Mouse (Mus musculus) intestine, embryonic 15.5 days (tissue): ENCODE measurements around the gene BC005624. TPM values are rescaled to one million over a fixed set of nuclear protein-coding genes. Genes with fewer than 3 reads are reported as not detected.
A peak's percentile ranks its signal among the peaks of the same experiment; 100 is the strongest.
"Not testable (repeated sequence)": the region's sequence is repeated elsewhere in the genome, so short reads cannot be mapped to it uniquely, and the experiment has no call there.

ENCODE experiments used
- ATAC-seq: fragments of 200-750 bp; cut with Nextera tagmentation; 2 replicates; pipeline ENCODE4 v1.8.0; 2017; ENCODE audit warnings: moderate TSS enrichment, moderate library complexity
- H3K27ac ChIP-seq: fragments of 300-500 bp; sonication (generic); 2 replicates; pipeline ENCODE4 v1.5.1; 2015; ENCODE audit warnings: mild to moderate bottlenecking, inconsistent platforms
- H3K27me3 ChIP-seq: fragments of 300-500 bp; sonication (generic); replicated peaks from 2 replicates; pipeline ENCODE4 v1.6.1; 2015; ENCODE audit warnings: inconsistent platforms
- H3K36me3 ChIP-seq: fragments of 300-500 bp; sonication (generic); 2 replicates; pipeline ENCODE4 v1.6.1; 2015; ENCODE audit warnings: inconsistent platforms
- H3K4me1 ChIP-seq: fragments of 300-500 bp; sonication (generic); replicated peaks from 2 replicates; pipeline ENCODE4 v1.6.1; 2015; ENCODE audit warnings: inconsistent platforms
- H3K4me2 ChIP-seq: fragments of 300-500 bp; sonication (generic); replicated peaks from 2 replicates; pipeline ENCODE4 v1.6.1; 2015; ENCODE audit warnings: mild to moderate bottlenecking, inconsistent platforms
- H3K4me3 ChIP-seq: fragments of 300-500 bp; sonication (generic); replicated peaks from 2 replicates; pipeline ENCODE4 v1.5.1; 2015; ENCODE audit warnings: inconsistent platforms
- H3K9ac ChIP-seq: fragments of 300-500 bp; sonication (generic); 2 replicates; pipeline ENCODE4 v1.6.1; 2015; ENCODE audit warnings: inconsistent platforms
- H3K9me3 ChIP-seq: fragments of 300-500 bp; sonication (generic); 2 replicates; pipeline ENCODE4 v1.6.1; 2016; ENCODE audit warnings: inconsistent platforms
- WGBS: fragments of 180-500 bp; shearing (Covaris S2); methylation state at CpG from one replicate; pipeline ENCODE4 v1.1.7; 2015; 5-methylcytosine and 5-hydroxymethylcytosine counted together
- polyA plus RNA-seq: library from polyadenylated mRNA; unstranded; fragments of >200 nt; fragmentation: Nextera tagmentation; extraction: Ambion mirVana; gene quantifications from 2 replicates; pipeline ENCODE4 v1.2.1, GENCODE M21; 2015

BC005624 gene
- polyA plus RNA-seq, 1 experiment from 2014 or later: 48.3 TPM

- 71% methylated on average over 8 of the region's 8 CpGs for WGBS
Observed at GRCm38 (mm10) chr2:30937731-30938130, 44.3 kb downstream of the BC005624 start.

GRCm38 (mm10) chr2:30936808-30937207 is 45.2 kb downstream of the BC005624 start:
- Histone ChIP-seq H3K4me3 (no peak overlapping the region), H3K9ac (no peak overlapping the region), H3K36me3 (no peaks in the 10 kb centered on the region), H3K4me2 (no peak overlapping the region), H3K27ac (no peak overlapping the region), H3K27me3 (no peaks in the 10 kb centered on the region), H3K9me3 (no peaks in the 10 kb centered on the region), H3K4me1 (no peaks in the 10 kb centered on the region)
- no peak for ATAC-seq
- 71% methylated on average over 3 of the region's 3 CpGs for WGBS

More at GRCm38 (mm10) chr2:30937731-30938130, 44.3 kb downstream of the BC005624 start:
- Histone ChIP-seq H3K4me2 (no peak overlapping the region), H3K36me3 (no peaks in the 10 kb centered on the region), H3K27ac (no peak overlapping the region), H3K27me3 (no peaks in the 10 kb centered on the region), H3K4me3 (no peak overlapping the region), H3K9ac (no peak overlapping the region), H3K9me3 (no peaks in the 10 kb centered on the region), H3K4me1 (no peaks in the 10 kb centered on the region)
- ATAC-seq: no peak

DNA sequence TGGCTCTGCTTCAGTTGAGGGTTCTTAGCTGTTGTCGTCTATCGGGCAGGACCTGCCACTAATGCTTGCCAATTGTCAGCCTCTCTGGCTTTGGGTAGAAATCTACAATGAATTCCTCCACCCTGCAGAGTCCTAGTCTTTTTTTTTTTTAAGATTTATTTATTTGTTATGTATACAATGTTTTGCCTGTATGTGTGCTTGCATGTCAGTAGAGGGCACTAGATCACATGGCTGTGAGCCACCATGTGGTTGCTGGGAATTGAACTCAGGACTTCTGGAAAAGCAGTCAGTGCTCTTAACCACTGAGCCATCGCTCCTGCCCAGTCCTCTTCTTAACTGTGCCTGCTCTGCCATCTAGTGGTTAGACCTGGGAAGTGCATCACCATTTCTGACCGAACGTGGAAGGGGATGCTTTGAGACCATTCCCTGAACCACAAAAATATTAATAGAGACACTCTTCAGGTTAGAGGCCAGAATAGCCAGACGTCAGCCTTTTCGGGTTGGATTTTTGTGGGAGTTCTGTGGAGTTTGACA is 48.0 kb downstream of the BC005624 start:
- 21% methylated on average over 7 of the region's 7 CpGs for WGBS
- 0 out of 2 replicates have a peak, but pooled peaks have one; percentile 9 for ATAC-seq

DNA sequence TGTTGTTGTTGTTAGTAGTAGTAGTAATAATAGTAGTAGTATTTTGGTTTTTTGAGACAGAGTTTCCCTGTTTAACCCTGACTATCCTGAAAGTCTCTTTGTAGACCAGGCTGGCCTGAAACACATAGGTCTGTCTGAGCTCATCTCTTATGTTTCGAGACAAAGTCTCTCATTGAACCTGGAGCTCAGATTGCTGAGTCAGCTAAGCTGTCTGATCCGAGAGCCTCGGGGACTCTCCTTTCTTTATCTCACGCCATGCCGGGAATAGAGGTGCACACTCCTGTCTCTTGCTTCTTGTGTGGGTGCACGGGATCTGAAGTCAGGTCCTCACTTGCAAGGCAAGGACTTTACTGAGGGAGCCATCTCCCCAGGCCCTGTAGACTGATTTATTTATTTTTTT is 49.0 kb downstream of the BC005624 start:
- 74% methylated on average over 6 of the region's 6 CpGs for WGBS
- no peaks in the 10 kb centered on the region for H3K36me3 ChIP-seq
- H3K9ac ChIP-seq: no peak overlapping the region
- no peak for ATAC-seq
- no peak overlapping the region for H3K4me3 ChIP-seq
- no peak overlapping the region for H3K4me2 ChIP-seq
- H3K4me1 ChIP-seq: peaks cover 12% of the 10 kb centered on the region
- no peaks in the 10 kb centered on the region for H3K27me3 ChIP-seq
- H3K27ac ChIP-seq: no peak overlapping the region
- no peaks in the 10 kb centered on the region for H3K9me3 ChIP-seq

More for the DNA sequence above, 48.0 kb downstream of the BC005624 start:
- H3K27me3 ChIP-seq: no peaks in the 10 kb centered on the region
- no peaks in the 10 kb centered on the region for H3K36me3 ChIP-seq
- H3K4me2 ChIP-seq: no peak overlapping the region
- no peak overlapping the region for H3K4me3 ChIP-seq
- H3K27ac ChIP-seq: no peak overlapping the region
- no peak overlapping the region for H3K9ac ChIP-seq
- peaks cover 9% of the 10 kb centered on the region for H3K4me1 ChIP-seq
- H3K9me3 ChIP-seq: no peaks in the 10 kb centered on the region

- H3K27me3 ChIP-seq: no peaks in the 10 kb centered on the region
- no peak overlapping the region for H3K4me3 ChIP-seq
- 84% methylated on average over 3 of the region's 3 CpGs for WGBS
- ATAC-seq: no peak
- no peaks in the 10 kb centered on the region for H3K36me3 ChIP-seq
- no peak overlapping the region for H3K9ac ChIP-seq
- H3K4me1 ChIP-seq: peaks cover 17% of the 10 kb centered on the region
- H3K9me3 ChIP-seq: no peaks in the 10 kb centered on the region
- H3K4me2 ChIP-seq: no peak overlapping the region
- H3K27ac ChIP-seq: no peak overlapping the region
Observed at GRCm38 (mm10) chr2:30931922-30932321, 50.1 kb downstream of the BC005624 start.

DNA sequence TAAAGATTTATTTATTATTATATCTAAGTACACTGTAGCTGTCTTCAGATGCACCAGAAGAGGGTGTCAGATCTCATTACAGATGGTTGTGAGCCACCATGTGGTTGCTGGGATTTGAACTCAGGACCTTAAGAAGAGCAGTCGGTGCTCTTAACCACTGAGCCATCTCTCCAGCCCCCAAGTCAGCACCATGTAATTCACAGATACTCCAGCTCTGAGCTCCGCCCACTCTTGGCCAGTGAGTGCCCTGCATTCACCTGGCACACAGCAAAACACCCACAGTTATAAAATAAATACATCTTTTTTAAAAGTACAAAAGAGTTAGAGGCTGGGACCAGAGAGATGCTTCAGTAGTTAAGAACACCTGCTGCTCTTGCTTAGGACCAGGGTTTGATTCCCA is 51.2 kb downstream of the BC005624 start:
- not testable (repeated sequence) for H3K27ac ChIP-seq, H3K4me2 ChIP-seq, H3K36me3 ChIP-seq, H3K27me3 ChIP-seq, H3K9ac ChIP-seq, ATAC-seq, H3K4me3 ChIP-seq, H3K9me3 ChIP-seq
- H3K4me1 ChIP-seq: peaks cover 17% of the 10 kb centered on the region
- 93% methylated on average over 2 of the region's 2 CpGs for WGBS

GRCm38 (mm10) chr2:30929483-30930045 is 52.4 kb downstream of the BC005624 start, which contains the start of gene Ptges:
Gene Ptges, minus strand, starts transcription at chr2:30929863.
- Histone ChIP-seq H3K27me3 (no peaks in the 10 kb centered on the region), H3K9me3 (no peaks in the 10 kb centered on the region), H3K9ac (no peak within 1 kb of the TSS), H3K36me3 (no peaks in the 10 kb centered on the region), H3K4me1 (peaks cover 17% of the 10 kb centered on the region), H3K4me3 (peak within 1 kb of the TSS; percentile 32), H3K4me2 (peak within 1 kb of the TSS; percentile 73), H3K27ac (peak within 1 kb of the TSS; percentile 39; the same call in 1 of the 2 replicates)
- WGBS: 4% methylated on average over 23 of the region's 23 CpGs
- ATAC-seq: peak; percentile 70

GRCm38 (mm10) chr2:30928893-30929482 is 53.0 kb downstream of the BC005624 start:
- Histone ChIP-seq H3K9me3 (no peaks in the 10 kb centered on the region), H3K4me3 (peak overlapping the region; percentile 32), H3K27me3 (no peaks in the 10 kb centered on the region), H3K4me2 (peak overlapping the region; percentile 73), H3K36me3 (no peaks in the 10 kb centered on the region), H3K4me1 (peaks cover 17% of the 10 kb centered on the region), H3K27ac (peak overlapping the region; percentile 39; the same call in 1 of the 2 replicates), H3K9ac (no peak overlapping the region)
- ATAC-seq: peak; percentile 71
- 28% methylated on average over 12 of the region's 12 CpGs for WGBS

GRCm38 (mm10) chr2:30927844-30928628 is 54.0 kb downstream of the BC005624 start:
- Histone ChIP-seq H3K9me3 (no peaks in the 10 kb centered on the region), H3K4me3 (no peak overlapping the region), H3K4me2 (no peak overlapping the region; the same call in 1 of the 2 replicates), H3K27me3 (no peaks in the 10 kb centered on the region), H3K9ac (no peak overlapping the region), H3K36me3 (no peaks in the 10 kb centered on the region), H3K27ac (peak overlapping the region; percentile 22; the same call in 1 of the 2 replicates), H3K4me1 (peaks cover 17% of the 10 kb centered on the region)
- ATAC-seq: peak; percentile 55; the same call in 1 of the 2 replicates
- 20% methylated on average over 14 of the region's 14 CpGs for WGBS

- no peaks in the 10 kb centered on the region for H3K9me3 ChIP-seq
- H3K4me3 ChIP-seq: no peak overlapping the region
- no peaks in the 10 kb centered on the region for H3K36me3 ChIP-seq
- no peak; the same call in 1 of the 2 replicates for ATAC-seq
- H3K4me2 ChIP-seq: no peak overlapping the region
- H3K27ac ChIP-seq: peak overlapping the region; percentile 61
- no peaks in the 10 kb centered on the region for H3K27me3 ChIP-seq
- WGBS: 58% methylated on average over 9 of the region's 9 CpGs
- peaks cover 17% of the 10 kb centered on the region for H3K4me1 ChIP-seq
- no peak overlapping the region for H3K9ac ChIP-seq
Observed at GRCm38 (mm10) chr2:30927151-30927781, 54.7 kb downstream of the BC005624 start.

DNA sequence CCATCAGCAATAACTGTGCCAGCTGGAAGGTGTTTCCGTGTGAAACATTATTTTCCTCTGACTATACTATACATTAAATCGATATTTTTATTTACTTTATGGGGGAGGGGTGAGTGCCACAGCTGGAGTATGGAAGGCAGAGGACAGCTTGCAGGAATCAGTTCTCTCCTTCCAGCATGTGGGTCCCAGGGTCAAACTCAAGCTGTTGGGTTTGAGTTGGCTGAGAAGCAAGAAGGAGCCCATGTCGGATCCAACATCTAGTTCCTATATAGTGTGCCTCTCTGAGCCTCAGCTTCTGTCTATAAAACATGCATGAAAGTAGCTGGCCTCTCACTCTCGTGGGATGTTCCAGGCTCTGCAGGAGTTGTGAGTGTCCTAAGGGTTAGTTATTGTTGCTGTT is 55.6 kb downstream of the BC005624 start:
- Histone ChIP-seq H3K27me3 (no peaks in the 10 kb centered on the region), H3K4me2 (no peak overlapping the region), H3K9me3 (no peaks in the 10 kb centered on the region), H3K27ac (peak overlapping the region; percentile 24; the same call in 1 of the 2 replicates), H3K4me3 (no peak overlapping the region), H3K36me3 (no peaks in the 10 kb centered on the region), H3K9ac (no peak overlapping the region), H3K4me1 (peaks cover 17% of the 10 kb centered on the region)
- ATAC-seq: no peak
- 57% methylated on average over 4 of the region's 4 CpGs for WGBS

- Histone ChIP-seq H3K4me3 (no peak overlapping the region), H3K27ac (no peak overlapping the region), H3K36me3 (no peaks in the 10 kb centered on the region), H3K4me1 (peaks cover 17% of the 10 kb centered on the region), H3K9ac (no peak overlapping the region), H3K27me3 (no peaks in the 10 kb centered on the region), H3K9me3 (no peaks in the 10 kb centered on the region), H3K4me2 (no peak overlapping the region)
- ATAC-seq: no peak
- 78% methylated on average over 4 of the region's 4 CpGs for WGBS
Observed at GRCm38 (mm10) chr2:30925181-30925580, 56.8 kb downstream of the BC005624 start.
